Mouse (Mus musculus) hindbrain, postnatal 0 days (tissue): ENCODE data around the gene Etnk1. TPM values are rescaled to one million over a fixed set of nuclear protein-coding genes. Genes with fewer than 3 reads are reported as not detected.

Experiments
- ATAC-seq: fragments of 200-750 bp; cut with Nextera tagmentation; 2 replicates; pipeline ENCODE4 v1.8.0; 2017; ENCODE audit warnings: mild to moderate bottlenecking, moderate TSS enrichment, moderate library complexity
- DNase-seq: peaks from one replicate; pipeline ENCODE4 v3.0.0-alpha.2; 2015; ENCODE audit warnings: low spot score
- H3K27ac ChIP-seq: fragments of 300-500 bp; sonication (generic); 2 replicates; pipeline ENCODE4 v1.5.1; 2014; ENCODE audit warnings: mild to moderate bottlenecking
- H3K27me3 ChIP-seq: fragments of 300-500 bp; sonication (generic); 2 replicates; pipeline ENCODE4 v1.6.1; 2014; ENCODE audit warnings: low read length, mixed read lengths; ENCODE audit not compliant: insufficient read depth
- H3K36me3 ChIP-seq: fragments of 300-500 bp; sonication (generic); 2 replicates; pipeline ENCODE4 v1.6.1; 2014; ENCODE audit warnings: low read length, mixed read lengths; ENCODE audit not compliant: insufficient read depth
- H3K4me1 ChIP-seq: fragments of 300-500 bp; sonication (generic); 2 replicates; pipeline ENCODE4 v1.6.1; 2014; ENCODE audit warnings: antibody characterized with exemption, low read length, mixed read lengths; ENCODE audit not compliant: insufficient read depth
- H3K4me2 ChIP-seq: fragments of 300-500 bp; sonication (generic); 2 replicates; pipeline ENCODE4 v1.6.1; 2014; ENCODE audit warnings: low read depth, mild to moderate bottlenecking, low read length, moderate library complexity, mixed read lengths
- H3K4me3 ChIP-seq: fragments of 300-500 bp; sonication (generic); 2 replicates; pipeline ENCODE4 v1.5.1; 2014; ENCODE audit warnings: low read length
- H3K9ac ChIP-seq: fragments of 300-500 bp; sonication (generic); replicated peaks from 2 replicates; pipeline ENCODE4 v1.6.1; 2014; ENCODE audit warnings: mild to moderate bottlenecking, low read length, moderate library complexity, mixed read lengths
- H3K9me3 ChIP-seq: fragments of 300-500 bp; sonication (generic); 2 replicates; pipeline ENCODE4 v1.6.1; 2016; ENCODE audit warnings: low read length, mixed read lengths
- CTCF ChIP-seq: IDR thresholded peaks from 2 replicates; pipeline ENCODE4 v1.5.1; 2016; ENCODE audit warnings: antibody characterized with exemption, control low read depth, low read depth
- WGBS: fragments of 180-500 bp; shearing (Covaris S2); extraction: QIAGEN DNeasy Blood & Tissue Kit; methylation state at CpG from one replicate; pipeline ENCODE4 v1.1.7; 2014; 5-methylcytosine and 5-hydroxymethylcytosine counted together
- polyA plus RNA-seq: library from polyadenylated mRNA; unstranded; fragments of >200 nt; fragmentation: Nextera tagmentation; extraction: Ambion mirVana; gene quantifications from 2 replicates; pipeline ENCODE4 v1.2.1, GENCODE M21; 2015
- total RNA-seq: library from RNA; depleted of rRNA; stranded (reverse); fragments of >200 nt; gene quantifications from 2 replicates; pipeline ENCODE4 v1.2.3, GENCODE M21; 2014

Etnk1 gene
- total and polyA plus RNA-seq, 2 experiments from 2014 or later, result 33.2 to 111 TPM

GRCm38 (mm10) chr6:143257921-143258320 lies 90.9 kb downstream of the Etnk1 start:
- Histone ChIP-seq H3K9me3 (no peaks in the 10 kb centered on the region), H3K36me3 (no peaks in the 10 kb centered on the region), H3K27ac (no peak overlapping the region), H3K4me2 (no peak overlapping the region), H3K4me3 (no peak overlapping the region), H3K27me3 (no peaks in the 10 kb centered on the region), H3K4me1 (peaks cover 15% of the 10 kb centered on the region; the same call in 1 of the 2 replicates), H3K9ac (no peak overlapping the region)
- WGBS, result 56% methylated on average over 4 of the region's 4 CpGs
- DNase-seq (no peak), ATAC-seq (no peak)
- TF ChIP-seq CTCF, result no peak

- ATAC-seq, result peak; percentile 90
- no peaks in the 10 kb centered on the region for H3K9me3 ChIP-seq
- peak overlapping the region; percentile 64 for H3K27ac ChIP-seq
- TF ChIP-seq CTCF, result no peak
- H3K4me1 ChIP-seq, result peaks cover 15% of the 10 kb centered on the region; the same call in 1 of the 2 replicates
- no peaks in the 10 kb centered on the region for H3K36me3 ChIP-seq
- peak overlapping the region; percentile 18; the same call in 1 of the 2 replicates for H3K4me3 ChIP-seq
- peak overlapping the region; percentile 52 for H3K4me2 ChIP-seq
- H3K9ac ChIP-seq, result peak overlapping the region; percentile 21; the same call in 1 of the 2 replicates
- DNase-seq, result peak; percentile 59
- WGBS, result 11% methylated on average over 17 of the region's 17 CpGs
- no peaks in the 10 kb centered on the region for H3K27me3 ChIP-seq
These were observed 92.2 kb downstream of the Etnk1 start for GRCm38 (mm10) chr6:143259169-143259629.

- 26% methylated on average over 18 of the region's 18 CpGs for WGBS
- ATAC-seq (0 out of 2 replicates have a peak, but pooled peaks have one; percentile 41), DNase-seq (peak; percentile 58)
- Histone ChIP-seq H3K4me1 (peaks cover 15% of the 10 kb centered on the region; the same call in 1 of the 2 replicates), H3K4me2 (peak overlapping the region; percentile 52), H3K4me3 (peak overlapping the region; percentile 8; the same call in 1 of the 2 replicates), H3K9ac (no peak overlapping the region), H3K36me3 (no peaks in the 10 kb centered on the region), H3K27me3 (no peaks in the 10 kb centered on the region), H3K27ac (peak overlapping the region; percentile 64; the same call in 1 of the 2 replicates), H3K9me3 (no peaks in the 10 kb centered on the region)
- TF ChIP-seq CTCF, result no peak
These were observed 93.0 kb downstream of the Etnk1 start for GRCm38 (mm10) chr6:143259870-143260559.

GRCm38 (mm10) chr6:143260560-143261288 lies 93.7 kb downstream of the Etnk1 start:
- Histone ChIP-seq H3K4me2 (peak overlapping the region; percentile 52), H3K27me3 (no peaks in the 10 kb centered on the region), H3K4me3 (no peak overlapping the region), H3K36me3 (no peaks in the 10 kb centered on the region), H3K4me1 (peaks cover 15% of the 10 kb centered on the region; the same call in 1 of the 2 replicates), H3K9me3 (no peaks in the 10 kb centered on the region), H3K9ac (no peak overlapping the region), H3K27ac (peak overlapping the region; percentile 64; the same call in 1 of the 2 replicates)
- no peak for TF ChIP-seq CTCF
- ATAC-seq (no peak), DNase-seq (peak; percentile 62)
- 26% methylated on average over 14 of the region's 14 CpGs for WGBS

GRCm38 (mm10) chr6:143261289-143261665 lies 94.3 kb downstream of the Etnk1 start:
- H3K4me3 ChIP-seq, result no peak overlapping the region
- H3K4me1 ChIP-seq, result peaks cover 15% of the 10 kb centered on the region; the same call in 1 of the 2 replicates
- H3K9ac ChIP-seq, result no peak overlapping the region
- H3K9me3 ChIP-seq, result no peaks in the 10 kb centered on the region
- 22% methylated on average over 8 of the region's 8 CpGs for WGBS
- H3K36me3 ChIP-seq, result no peaks in the 10 kb centered on the region
- peak overlapping the region; percentile 64; the same call in 1 of the 2 replicates for H3K27ac ChIP-seq
- DNase-seq, result no peak
- no peaks in the 10 kb centered on the region for H3K27me3 ChIP-seq
- peak; percentile 38; the same call in 1 of the 2 replicates for ATAC-seq
- no peak overlapping the region for H3K4me2 ChIP-seq
- no peak for TF ChIP-seq CTCF

GRCm38 (mm10) chr6:143265482-143265881 lies 98.5 kb downstream of the Etnk1 start:
- ATAC-seq, result no peak
- no peaks in the 10 kb centered on the region for H3K27me3 ChIP-seq
- peaks cover 14% of the 10 kb centered on the region; the same call in 1 of the 2 replicates for H3K4me1 ChIP-seq
- no peaks in the 10 kb centered on the region for H3K9me3 ChIP-seq
- no peak for TF ChIP-seq CTCF
- no peak overlapping the region for H3K4me3 ChIP-seq
- no peak for DNase-seq
- 89% methylated on average over 10 of the region's 10 CpGs for WGBS
- H3K9ac ChIP-seq, result no peak overlapping the region
- no peak overlapping the region for H3K27ac ChIP-seq
- no peaks in the 10 kb centered on the region for H3K36me3 ChIP-seq
- no peak overlapping the region for H3K4me2 ChIP-seq
